Comparison of ENCODE assay signal across 17 mouse cellular contexts in genomic region chr5:43246236-43246635, GRCm38 (mm10). TPM values are rescaled to one million over a fixed set of nuclear protein-coding genes. Genes with fewer than 3 reads are reported as not detected.
A peak's percentile ranks its signal among the peaks of the same experiment; 100 is the strongest.
DNase-seq lines count a peak whose midpoint lies in the region; TF ChIP-seq lines count a peak whose summit lies in the region.
"Had no signal": no experiment of that assay in that cellular context is flagged by ENCODE, and none has a peak within 500 bp of the region (broad histone marks: within the 10 kb centered on the region; RNA-seq: fewer than 3 reads in every experiment).

No protein-coding gene starts in this region.

- peak overlapping the region; percentile 77 for H3K27ac ChIP-seq in left cerebral cortex, adult 2 months
- H3K27ac ChIP-seq in cortical plate, adult 2 months (ENCODE audit: insufficient read depth, low read length): 0 out of 2 replicates have a peak overlapping the region, but pooled peaks have one; percentile 28
- H3K27ac ChIP-seq: embryonic facial prominence, embryonic 10.5 days; heart, embryonic 13.5 days; hindbrain, embryonic 13.5 days had no signal

- peak; percentile 79 for DNase-seq in heart, adult 11 months
- no peak for DNase-seq in heart, adult 9 months (ENCODE audit: low spot score in 2 of 2)
- DNase-seq in left cerebral cortex, adult 2 months (ENCODE audit: extremely low spot score in 1 of 2, low spot score in 2 of 2): no peak
- DNase-seq in left cerebral cortex, adult 18-20 months (ENCODE audit: low spot score in 2 of 2): no peak
- peak; percentile 9 for DNase-seq in brain, embryonic 14.5 days (ENCODE audit: low read depth)
- no peak for DNase-seq in adrenal gland, postnatal 10 days
- DNase-seq: adrenal gland, adult 2 months; adrenal gland, postnatal 36 days; cerebellum, adult 11 months; cerebellum, adult 9-11 months; cerebellum, postnatal 36 days; gastrocnemius, postnatal 14 days; heart, postnatal 36 days had no signal

- peaks cover 7% of the 10 kb centered on the region for H3K4me1 ChIP-seq in cortical plate, adult 2 months (ENCODE audit: control insufficient read depth, insufficient read depth, low read length)
- H3K4me1 ChIP-seq: embryonic facial prominence, embryonic 10.5 days had no signal

- H3K4me3 ChIP-seq in left cerebral cortex, adult 2 months: no peak overlapping the region
- H3K4me3 ChIP-seq in cortical plate, adult 2 months (ENCODE audit: insufficient read depth, low read length): no peak overlapping the region
- H3K4me3 ChIP-seq: embryonic facial prominence, embryonic 10.5 days; heart, embryonic 13.5 days; hindbrain, embryonic 13.5 days had no signal

- TF ChIP-seq POLR2A in brain, embryonic 14.5 days (IDR thresholded peaks at IDR 0.05; ENCODE audit: borderline replicate concordance, extremely low read depth, insufficient read depth, insufficient read length, poor library complexity, severe bottlenecking): no peak
- no peak for TF ChIP-seq POLR2A in cortical plate, adult 2 months (IDR thresholded peaks at IDR 0.05; ENCODE audit: extremely low read depth, insufficient read depth, low read length)

- intact Hi-C loops in left cerebral cortex, adult 2 months (cut with DNase I): loop anchor here (5.0 kb wide), 4 partner anchors 36 to 1359 kb away; no protein-coding TSS in a partner anchor

- no peak for TF ChIP-seq CTCF in left cerebral cortex, adult 2 months (IDR thresholded peaks at IDR 0.05)
- no peak for TF ChIP-seq CTCF in brain, embryonic 14.5 days (IDR thresholded peaks at IDR 0.05; ENCODE audit: borderline replicate concordance, extremely low read depth, insufficient read depth, insufficient read length)
- no peak for TF ChIP-seq CTCF in cortical plate, adult 2 months (IDR thresholded peaks at IDR 0.05; ENCODE audit: extremely low read depth, insufficient read depth, low read length)

RNA-seq across cellular contexts. Expression of gene Cpeb2, which starts 13.3 kb away (rescaled TPM):
- total RNA-seq in left cerebral cortex, adult 2 months (2021): 10 to 100 TPM; 59.2 to 66.1 TPM
- 10 to 100 TPM; 52.6 to 54.8 TPM for total RNA-seq in left cerebral cortex, adult 18-20 months (2021)
- polyA plus RNA-seq in brain, embryonic 14.5 days (2012; rRNA removed): 22.5 and 36.3 TPM in 2 replicates
- polyA plus RNA-seq in cortical plate, adult 2 months (2012; rRNA removed): 33.7 TPM in 2 replicates
- 10 to 100 TPM; 19.6 to 21.4 TPM for total RNA-seq in adrenal gland, postnatal 10 days (2021)

Comparison
In these comparisons a context has a peak if more than half of its experiments do, and no peak if none do; other contexts are left out.
1. DNase-seq: peak in heart, adult 11 months (single experiment) and brain, embryonic 14.5 days (single experiment); none in heart, adult 9 months (0 of 2), left cerebral cortex, adult 2 months (0 of 2), left cerebral cortex, adult 18-20 months (0 of 2) and adrenal gland, postnatal 10 days (single experiment).